Mouse (Mus musculus) stomach, embryonic 16.5 days (tissue): Measurements from ENCODE around the gene Ppp2r5a. TPM values are rescaled to one million over a fixed set of nuclear protein-coding genes. Genes with fewer than 3 reads are reported as not detected.
A peak's percentile ranks its signal among the peaks of the same experiment; 100 is the strongest.

ENCODE experiments used
- ATAC-seq: fragments of 200-750 bp; cut with Nextera tagmentation; 2 replicates; pipeline ENCODE4 v1.8.0; 2017; ENCODE audit warnings: moderate number of reproducible peaks, moderate TSS enrichment; ENCODE audit not compliant: insufficient read depth, low FRiP score
- H3K27ac ChIP-seq: fragments of 300-500 bp; sonication (generic); 2 replicates; pipeline ENCODE4 v1.5.1; 2014; ENCODE audit warnings: low read length
- H3K27me3 ChIP-seq: fragments of 300-500 bp; sonication (generic); 2 replicates; pipeline ENCODE4 v1.6.1; 2014; ENCODE audit warnings: low read length, control low read depth, mixed read lengths; ENCODE audit not compliant: control insufficient read depth, insufficient read depth
- H3K36me3 ChIP-seq: fragments of 300-500 bp; sonication (generic); 2 replicates; pipeline ENCODE4 v1.6.1; 2014; ENCODE audit warnings: low read length; ENCODE audit not compliant: control insufficient read depth, insufficient read depth
- H3K4me1 ChIP-seq: fragments of 300-500 bp; sonication (generic); 2 replicates; pipeline ENCODE4 v1.6.1; 2014; ENCODE audit warnings: low read length, control low read depth, mixed read lengths; ENCODE audit not compliant: control insufficient read depth, insufficient read depth
- H3K4me2 ChIP-seq: fragments of 300-500 bp; sonication (generic); 2 replicates; pipeline ENCODE4 v1.6.1; 2014; ENCODE audit warnings: low read depth, low read length, mixed read lengths
- H3K4me3 ChIP-seq: fragments of 300-500 bp; sonication (generic); replicated peaks from 2 replicates; pipeline ENCODE4 v1.5.1; 2014; ENCODE audit warnings: mild to moderate bottlenecking, low read length
- H3K9ac ChIP-seq: fragments of 300-500 bp; sonication (generic); 2 replicates; pipeline ENCODE4 v1.6.1; 2014; ENCODE audit warnings: low read length
- H3K9me3 ChIP-seq: fragments of 300-500 bp; sonication (generic); replicated peaks from 2 replicates; pipeline ENCODE4 v1.6.1; 2016; ENCODE audit warnings: low read length, control low read depth; ENCODE audit not compliant: control insufficient read depth
- WGBS: fragments of 180-500 bp; shearing (Covaris S2); extraction: QIAGEN DNeasy Blood & Tissue Kit; methylation state at CpG from one replicate; pipeline ENCODE4 v1.1.7; 2014; 5-methylcytosine and 5-hydroxymethylcytosine counted together
- polyA plus RNA-seq: library from polyadenylated mRNA; unstranded; fragments of >200 nt; fragmentation: Nextera tagmentation; extraction: Ambion mirVana; gene quantifications from 2 replicates; pipeline ENCODE4 v1.2.1, GENCODE M21; 2015

Ppp2r5a gene
- polyA plus RNA-seq, 1 experiment from 2014 or later = 14.7 TPM

DNA sequence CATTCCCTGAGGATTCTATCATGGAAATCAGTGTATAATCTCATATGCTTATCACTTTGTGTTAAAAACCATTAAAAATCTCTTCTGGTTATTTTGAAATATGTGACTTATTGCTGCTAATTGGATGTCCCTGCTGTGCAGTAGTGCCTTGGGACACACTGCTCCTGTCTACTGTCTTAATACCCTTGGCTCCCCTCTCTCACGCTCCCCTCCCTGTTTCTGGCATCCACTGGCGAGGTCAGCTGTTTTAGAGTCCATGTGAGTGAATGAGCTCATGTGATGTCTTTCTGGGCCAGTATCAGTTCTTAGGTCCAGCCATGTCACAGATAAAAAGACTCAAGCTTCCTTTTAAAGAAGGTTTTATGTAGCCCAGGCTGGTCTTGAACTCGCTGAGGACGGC, 72.7 kb downstream of the Ppp2r5a start:
- H3K4me1 ChIP-seq = peaks cover 18% of the 10 kb centered on the region
- no peaks in the 10 kb centered on the region for H3K9me3 ChIP-seq
- H3K27me3 ChIP-seq = no peaks in the 10 kb centered on the region
- ATAC-seq = no peak
- no peak overlapping the region for H3K4me2 ChIP-seq
- no peak overlapping the region for H3K4me3 ChIP-seq
- no peaks in the 10 kb centered on the region for H3K36me3 ChIP-seq
- no peak overlapping the region for H3K27ac ChIP-seq
- WGBS = 86% methylated on average over 4 of the region's 4 CpGs
- no peak overlapping the region for H3K9ac ChIP-seq

- Histone ChIP-seq H3K9me3 (no peaks in the 10 kb centered on the region), H3K9ac (no peak overlapping the region), H3K27ac (peak overlapping the region; percentile 26; the same call in 1 of the 2 replicates), H3K4me2 (0 out of 2 replicates have a peak overlapping the region, but pooled peaks have one; percentile 88), H3K36me3 (no peaks in the 10 kb centered on the region), H3K4me1 (peaks cover 18% of the 10 kb centered on the region), H3K4me3 (no peak overlapping the region), H3K27me3 (no peaks in the 10 kb centered on the region)
- WGBS = 59% methylated on average over 8 of the region's 8 CpGs
- ATAC-seq = peak; percentile 30; the same call in 1 of the 2 replicates
Observed at GRCm38 (mm10) chr1:191328019-191328441, 75.0 kb downstream of the Ppp2r5a start.

- Histone ChIP-seq H3K9ac (peak overlapping the region; percentile 85; the same call in 1 of the 2 replicates), H3K27me3 (no peaks in the 10 kb centered on the region), H3K36me3 (no peaks in the 10 kb centered on the region), H3K27ac (no peak overlapping the region), H3K9me3 (no peaks in the 10 kb centered on the region), H3K4me1 (peaks cover 18% of the 10 kb centered on the region), H3K4me3 (no peak overlapping the region), H3K4me2 (peak overlapping the region; percentile 88)
- WGBS = 81% methylated on average over 8 of the region's 8 CpGs
- ATAC-seq = no peak
Observed at GRCm38 (mm10) chr1:191327258-191327657, 75.8 kb downstream of the Ppp2r5a start.

- peak overlapping the region; percentile 85 for H3K9ac ChIP-seq
- peaks cover 18% of the 10 kb centered on the region for H3K4me1 ChIP-seq
- peak; percentile 48 for ATAC-seq
- WGBS = under 1% methylated on average over 35 of the region's 35 CpGs
- no peaks in the 10 kb centered on the region for H3K9me3 ChIP-seq
- H3K36me3 ChIP-seq = no peaks in the 10 kb centered on the region
- peak overlapping the region; percentile 77 for H3K4me3 ChIP-seq
- no peaks in the 10 kb centered on the region for H3K27me3 ChIP-seq
- H3K27ac ChIP-seq = peak overlapping the region; percentile 68; the same call in 1 of the 2 replicates
- H3K4me2 ChIP-seq = peak overlapping the region; percentile 88
Observed at GRCm38 (mm10) chr1:191326233-191326882, 76.7 kb downstream of the Ppp2r5a start.

DNA sequence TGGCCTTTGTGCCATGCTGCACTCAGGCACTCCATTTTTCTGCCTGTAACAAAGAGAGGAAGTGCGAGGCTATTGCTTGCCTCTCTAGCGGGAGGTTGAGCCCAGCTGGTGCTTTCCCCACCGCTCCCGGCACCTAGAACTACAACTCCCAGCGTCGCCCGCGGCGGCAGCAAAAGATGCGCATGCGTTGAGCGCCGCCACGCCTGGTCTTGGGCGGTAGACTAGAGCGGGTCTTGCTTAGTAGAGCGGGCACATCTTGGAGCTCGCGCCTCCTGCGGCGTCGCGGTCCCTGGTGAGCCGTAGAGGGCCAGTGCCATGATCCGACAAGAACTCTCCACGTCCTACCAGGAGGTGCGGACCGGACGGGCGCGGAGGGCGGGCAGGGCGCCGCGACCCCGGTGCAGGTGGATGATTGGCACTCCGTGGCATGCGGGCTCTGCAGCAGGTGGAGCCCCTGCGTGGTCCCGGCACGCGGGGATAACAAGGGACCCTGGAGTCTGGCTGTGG, 77.3 kb downstream of the Ppp2r5a start, which contains the start of gene Tmem206:
Tmem206 (plus strand) TSS at position 187 of the 507 bp plus-strand sequence.
- H3K9ac ChIP-seq = peak within 1 kb of the TSS; percentile 85
- H3K9me3 ChIP-seq = no peaks in the 10 kb centered on the region
- H3K36me3 ChIP-seq = no peaks in the 10 kb centered on the region
- 0% methylated on average over 42 of the region's 42 CpGs for WGBS
- peak within 1 kb of the TSS; percentile 88 for H3K4me2 ChIP-seq
- no peaks in the 10 kb centered on the region for H3K27me3 ChIP-seq
- H3K27ac ChIP-seq = peak within 1 kb of the TSS; percentile 68; the same call in 1 of the 2 replicates
- peak within 1 kb of the TSS; percentile 77 for H3K4me3 ChIP-seq
- peak; percentile 93 for ATAC-seq
- peaks cover 18% of the 10 kb centered on the region for H3K4me1 ChIP-seq

DNA sequence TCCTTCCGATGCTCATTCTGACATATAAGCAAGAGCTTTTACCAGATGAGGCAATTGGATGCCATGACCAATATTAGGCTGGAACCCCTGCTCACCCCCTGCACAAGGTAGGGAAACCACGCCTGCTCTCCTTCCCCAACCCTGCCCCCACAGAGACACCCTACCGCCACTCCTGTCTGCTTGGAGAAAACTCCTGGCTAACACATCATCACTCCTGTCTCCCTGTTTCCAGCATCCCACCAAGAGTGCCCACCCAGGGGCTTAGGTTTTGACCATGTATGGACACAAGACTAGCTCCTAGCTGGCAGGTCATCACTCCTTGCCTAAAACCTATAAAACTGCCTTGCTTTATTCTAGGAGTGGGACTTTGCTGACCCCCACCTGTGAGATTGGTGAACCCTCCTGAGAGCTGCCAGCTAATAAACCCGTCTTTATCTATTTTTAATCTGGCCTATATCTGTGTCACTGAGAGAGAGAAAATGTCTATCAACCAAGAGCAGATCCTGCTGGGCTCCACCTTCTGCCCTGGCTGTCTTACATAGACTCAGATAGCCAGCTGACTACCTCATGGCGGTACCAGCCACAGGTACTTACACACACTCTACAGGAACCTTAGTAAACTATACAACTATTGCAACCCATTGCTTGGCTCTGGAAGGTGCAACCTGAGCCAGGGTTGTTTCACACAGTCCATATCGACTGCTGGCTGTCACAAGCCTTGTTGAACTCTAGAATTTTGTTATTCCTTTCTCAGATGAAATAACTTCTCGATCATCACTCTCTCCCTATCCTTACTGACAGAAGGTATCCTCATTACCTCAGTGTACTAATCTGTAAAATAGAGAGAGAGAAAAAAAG, 78.1 kb downstream of the Ppp2r5a start:
- Histone ChIP-seq H3K9ac (peak overlapping the region; percentile 41; the same call in 1 of the 2 replicates), H3K27ac (no peak overlapping the region), H3K4me3 (no peak overlapping the region), H3K4me2 (peak overlapping the region; percentile 88), H3K9me3 (no peaks in the 10 kb centered on the region), H3K27me3 (no peaks in the 10 kb centered on the region), H3K4me1 (peaks cover 18% of the 10 kb centered on the region), H3K36me3 (no peaks in the 10 kb centered on the region)
- ATAC-seq = no peak
- WGBS = 81% methylated on average over 7 of the region's 7 CpGs

GRCm38 (mm10) chr1:191323381-191323780, 79.7 kb downstream of the Ppp2r5a start:
- H3K27ac ChIP-seq = no peak overlapping the region
- H3K27me3 ChIP-seq = no peaks in the 10 kb centered on the region
- ATAC-seq = no peak
- no peak overlapping the region for H3K4me3 ChIP-seq
- H3K9ac ChIP-seq = no peak overlapping the region
- no peak overlapping the region for H3K4me2 ChIP-seq
- no peaks in the 10 kb centered on the region for H3K36me3 ChIP-seq
- no peaks in the 10 kb centered on the region for H3K9me3 ChIP-seq
- H3K4me1 ChIP-seq = peaks cover 18% of the 10 kb centered on the region
- WGBS = 92% methylated on average over 3 of the region's 3 CpGs

DNA sequence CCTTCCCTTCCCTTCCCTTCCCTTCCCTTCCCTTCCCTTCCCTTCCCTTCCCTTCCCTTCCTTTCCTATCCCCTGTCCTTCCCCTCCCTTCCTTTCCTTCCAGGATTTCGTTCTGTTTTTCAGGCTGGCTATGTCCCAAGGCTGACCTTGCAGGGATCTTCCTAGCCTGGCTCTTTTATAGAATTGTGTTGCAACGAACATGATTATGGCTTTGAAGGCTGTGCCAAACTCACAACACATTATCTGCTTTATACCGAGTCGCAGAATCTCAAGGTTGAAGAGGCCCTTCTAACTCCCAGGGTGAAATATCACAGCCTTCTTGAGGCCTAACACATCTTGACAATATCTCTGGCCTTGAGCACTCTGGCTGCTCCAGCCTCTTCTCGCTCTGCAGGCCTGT, 84.4 kb downstream of the Ppp2r5a start:
- Histone ChIP-seq H3K36me3 (no peaks in the 10 kb centered on the region), H3K4me3 (no peak overlapping the region), H3K27ac (no peak overlapping the region), H3K9ac (no peak overlapping the region), H3K4me1 (no peaks in the 10 kb centered on the region), H3K9me3 (no peaks in the 10 kb centered on the region), H3K4me2 (no peak overlapping the region), H3K27me3 (no peaks in the 10 kb centered on the region)
- no peak for ATAC-seq
- 52% methylated on average over 5 of the region's 5 CpGs for WGBS
